Mouse (Mus musculus) large intestine, adult 2 months (tissue): ENCODE measurements around the gene Cox7a2l. TPM values are rescaled to one million over a fixed set of nuclear protein-coding genes. Genes with fewer than 3 reads are reported as not detected.
A peak's percentile ranks its signal among the peaks of the same experiment; 100 is the strongest.

Experiments
- DNase-seq: peaks from one replicate; pipeline ENCODE4 v3.0.0-alpha.2; 2012; ENCODE audit warnings: low read depth, low spot score
- WGBS: fragments of 180-500 bp; shearing (Covaris S2); methylation state at CpG from one replicate; pipeline ENCODE4 v1.1.7; 2018; 5-methylcytosine and 5-hydroxymethylcytosine counted together
- polyA plus RNA-seq: library from polyadenylated mRNA; depleted of rRNA; stranded (reverse); fragments of >200 nt; gene quantifications from 2 replicates; pipeline ENCODE4 v1.2.3, GENCODE M21; 2012

Cox7a2l gene
- polyA plus RNA-seq, 1 experiment, result 142 TPM

GRCm38 (mm10) chr17:83527651-83528381 is 10.7 kb upstream of the Cox7a2l start:
- DNase-seq, result no peak
- WGBS, result 37% methylated on average over 17 of the region's 17 CpGs

- no peak for DNase-seq
- 49% methylated on average over 13 of the region's 13 CpGs for WGBS
Observed at GRCm38 (mm10) chr17:83526624-83527532, 9.7 kb upstream of the Cox7a2l start.

- WGBS, result 40% methylated on average over 5 of the region's 5 CpGs
- DNase-seq, result no peak
Observed at GRCm38 (mm10) chr17:83526091-83526561, 9.0 kb upstream of the Cox7a2l start.

GRCm38 (mm10) chr17:83525596-83525995 is 8.5 kb upstream of the Cox7a2l start:
- DNase-seq, result no peak
- 12% methylated on average over 8 of the region's 8 CpGs for WGBS

GRCm38 (mm10) chr17:83524753-83525152 is 7.6 kb upstream of the Cox7a2l start:
- no peak for DNase-seq
- 69% methylated on average over 7 of the region's 7 CpGs for WGBS

GRCm38 (mm10) chr17:83522590-83523379 is 5.7 kb upstream of the Cox7a2l start:
- 64% methylated on average over 7 of the region's 7 CpGs for WGBS
- no peak for DNase-seq

GRCm38 (mm10) chr17:83521881-83522280 is 4.8 kb upstream of the Cox7a2l start:
- no peak for DNase-seq
- WGBS, result 84% methylated on average over 4 of the region's 4 CpGs

- DNase-seq, result peak; percentile 84
- under 1% methylated on average over 33 of the region's 33 CpGs for WGBS
Observed at GRCm38 (mm10) chr17:83514213-83514701, 2.9 kb downstream of the Cox7a2l start.

GRCm38 (mm10) chr17:83513655-83514212 is 3.4 kb downstream of the Cox7a2l start:
- peak; percentile 13 for DNase-seq
- under 1% methylated on average over 24 of the region's 24 CpGs for WGBS

GRCm38 (mm10) chr17:83512130-83512529 is 5.0 kb downstream of the Cox7a2l start:
- no peak for DNase-seq
- WGBS, result 88% methylated on average over 3 of the region's 3 CpGs

- DNase-seq, result no peak
- WGBS, result 49% methylated on average over 2 of the region's 2 CpGs
Observed at GRCm38 (mm10) chr17:83503693-83504092, 13.4 kb downstream of the Cox7a2l start.

GRCm38 (mm10) chr17:83499692-83500091 is 17.4 kb downstream of the Cox7a2l start:
- 90% methylated on average over 4 of the region's 4 CpGs for WGBS
- DNase-seq, result no peak

- WGBS, result 98% methylated on average over 5 of the region's 5 CpGs
- no peak for DNase-seq
Observed at GRCm38 (mm10) chr17:83498889-83499288, 18.2 kb downstream of the Cox7a2l start.

GRCm38 (mm10) chr17:83487762-83488161 is 29.4 kb downstream of the Cox7a2l start:
- no peak for DNase-seq
- WGBS, result 67% methylated on average over 3 of the region's 3 CpGs

- no peak for DNase-seq
- WGBS, result 82% methylated on average over 2 of the region's 2 CpGs
Observed at GRCm38 (mm10) chr17:83483784-83484183, 33.3 kb downstream of the Cox7a2l start.

- no peak for DNase-seq
- 78% methylated on average over 7 of the region's 7 CpGs for WGBS
Observed at GRCm38 (mm10) chr17:83482817-83483536, 34.2 kb downstream of the Cox7a2l start.

GRCm38 (mm10) chr17:83481551-83481950 is 35.6 kb downstream of the Cox7a2l start:
- DNase-seq, result no peak
- 79% methylated on average over 7 of the region's 7 CpGs for WGBS

- DNase-seq, result no peak
- 93% methylated on average over 12 of the region's 12 CpGs for WGBS
Observed at GRCm38 (mm10) chr17:83477089-83477488, 40.0 kb downstream of the Cox7a2l start.

GRCm38 (mm10) chr17:83469586-83469985 is 47.5 kb downstream of the Cox7a2l start:
- DNase-seq, result no peak
- 96% methylated on average over 2 of the region's 2 CpGs for WGBS
